Mouse (Mus musculus): ENCODE data around the gene Klrb1b. TPM values are rescaled to one million over a fixed set of nuclear protein-coding genes. Genes with fewer than 3 reads are reported as not detected.

Gene Klrb1b
- polyA plus RNA-seq (2012; rRNA removed): 0.92 and 0.93 TPM in 2 replicates

- DNase-seq (ENCODE audit: low spot score): no peak
Measured at GRCm38 (mm10) chr6:128826132-128826531, at the start of gene Klrb1b, which contains the start of gene Gm44511. Gene Klrb1b (minus strand): TSS chr6:128826331. Gene Gm44511 (minus strand): TSS chr6:128826315.

GRCm38 (mm10) chr6:128871910-128872610 is 45.9 kb upstream of the Klrb1b start:
- no peak for DNase-seq (ENCODE audit: low spot score)

- no peak for DNase-seq (ENCODE audit: low spot score)
Measured at GRCm38 (mm10) chr6:128868861-128869260, 42.7 kb upstream of the Klrb1b start.

DNA sequence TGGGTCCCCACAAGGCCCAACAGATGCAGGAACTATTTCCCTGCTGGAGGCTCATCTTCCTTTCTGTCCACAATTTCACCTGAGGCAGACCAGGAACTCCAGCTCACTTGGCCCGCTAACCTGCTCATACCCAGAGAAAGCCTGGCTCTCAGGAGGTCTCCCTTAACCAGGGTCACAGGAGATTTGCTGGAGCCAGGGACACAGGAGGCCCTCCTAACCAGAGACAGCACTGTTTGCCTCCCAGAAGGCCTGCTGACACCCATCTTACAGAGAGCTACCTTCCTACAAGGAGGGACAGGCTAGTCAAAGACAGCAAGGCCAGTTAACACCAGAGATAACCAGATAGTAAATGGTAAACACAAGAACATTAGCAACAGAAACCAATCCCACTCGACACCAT is 31.8 kb upstream of the Klrb1b start:
- no peak for DNase-seq (ENCODE audit: low spot score)

GRCm38 (mm10) chr6:128856250-128856649 is 30.1 kb upstream of the Klrb1b start:
- no peak for DNase-seq (ENCODE audit: low spot score)

GRCm38 (mm10) chr6:128855477-128855876 is 29.3 kb upstream of the Klrb1b start:
- no peak for DNase-seq (ENCODE audit: low spot score)

DNA sequence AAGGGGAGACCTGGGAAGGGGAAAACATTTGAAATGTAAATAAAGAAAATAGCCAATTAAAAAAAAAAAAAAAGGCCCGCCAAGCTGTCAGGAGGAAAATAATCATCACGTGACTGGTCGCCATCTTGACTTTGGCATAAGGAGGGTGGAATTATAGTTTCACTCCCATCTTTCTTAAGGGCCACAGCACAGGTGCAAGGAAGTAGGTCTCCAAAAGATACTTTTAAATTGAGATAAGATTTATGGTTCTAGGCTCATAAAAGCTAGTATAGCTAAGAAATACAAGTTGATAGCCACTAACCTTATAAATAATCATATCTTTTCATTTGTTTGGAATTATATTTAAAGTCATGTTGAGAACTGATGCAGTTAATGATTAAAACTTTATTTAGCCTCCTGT is 28.8 kb upstream of the Klrb1b start:
- no peak for DNase-seq (ENCODE audit: low spot score)

- peak; percentile 47 for DNase-seq (ENCODE audit: low spot score)
Measured at GRCm38 (mm10) chr6:128854024-128854820, 28.1 kb upstream of the Klrb1b start.

DNA sequence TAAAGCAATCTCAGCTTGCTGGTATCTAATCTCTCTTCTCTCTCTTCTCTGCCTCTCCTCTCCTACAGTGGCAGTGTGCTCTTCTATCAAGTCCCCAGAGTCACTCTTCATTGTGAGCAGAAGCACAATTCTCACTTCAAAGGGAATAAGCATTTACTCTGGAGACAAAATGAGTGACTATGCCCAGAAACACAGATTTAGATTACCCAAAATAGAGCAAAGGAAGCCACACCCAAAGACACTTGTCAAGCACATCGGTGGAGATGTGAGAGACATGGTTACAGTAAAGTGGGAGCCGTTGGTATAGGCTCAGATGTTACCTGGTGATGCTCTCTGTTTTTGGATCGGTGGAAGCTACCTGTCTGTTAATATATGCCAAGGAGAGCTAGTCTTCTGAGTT is 26.6 kb upstream of the Klrb1b start:
- no peak for DNase-seq (ENCODE audit: low spot score)

DNA sequence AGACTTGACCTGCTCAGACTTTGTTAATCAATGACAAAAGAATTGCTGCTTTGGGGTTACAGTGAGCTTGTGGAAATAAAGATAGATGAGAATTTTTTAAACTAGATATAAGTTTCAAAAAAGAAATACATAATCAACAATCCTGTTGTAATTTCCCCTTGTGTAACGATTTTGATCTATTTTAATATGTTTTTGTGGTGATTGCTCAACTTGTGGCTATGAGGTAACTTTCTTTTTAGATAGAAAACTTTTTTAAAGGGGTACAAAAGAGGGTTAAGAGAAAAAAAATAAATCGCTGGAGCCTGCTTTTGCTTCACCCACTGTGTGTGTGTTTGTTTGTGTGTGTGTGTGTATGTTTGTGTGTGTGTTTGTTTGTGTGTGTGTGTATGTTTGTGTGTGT is 25.0 kb upstream of the Klrb1b start:
- DNase-seq (ENCODE audit: low spot score): no peak

DNA sequence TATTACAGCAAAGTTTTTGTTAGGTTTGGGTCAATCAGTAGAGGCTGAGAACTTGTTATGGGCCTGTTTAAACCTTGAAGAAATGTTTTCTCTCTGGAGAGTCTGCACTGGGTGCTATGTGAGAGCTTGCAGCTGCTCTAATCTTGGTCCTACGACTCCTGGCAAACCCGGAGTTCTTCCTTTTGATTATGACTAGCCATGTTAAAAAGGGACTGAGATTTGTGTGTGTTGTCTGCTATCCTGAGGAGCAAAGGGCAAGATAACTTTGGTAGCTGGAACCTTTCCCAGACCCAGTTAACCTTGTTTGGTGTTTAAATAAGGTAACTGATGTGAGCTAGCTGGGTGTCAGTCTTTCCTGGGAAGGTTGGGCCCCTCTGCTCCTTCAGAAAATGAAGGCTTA is 24.5 kb upstream of the Klrb1b start:
- DNase-seq (ENCODE audit: low spot score): no peak

DNA sequence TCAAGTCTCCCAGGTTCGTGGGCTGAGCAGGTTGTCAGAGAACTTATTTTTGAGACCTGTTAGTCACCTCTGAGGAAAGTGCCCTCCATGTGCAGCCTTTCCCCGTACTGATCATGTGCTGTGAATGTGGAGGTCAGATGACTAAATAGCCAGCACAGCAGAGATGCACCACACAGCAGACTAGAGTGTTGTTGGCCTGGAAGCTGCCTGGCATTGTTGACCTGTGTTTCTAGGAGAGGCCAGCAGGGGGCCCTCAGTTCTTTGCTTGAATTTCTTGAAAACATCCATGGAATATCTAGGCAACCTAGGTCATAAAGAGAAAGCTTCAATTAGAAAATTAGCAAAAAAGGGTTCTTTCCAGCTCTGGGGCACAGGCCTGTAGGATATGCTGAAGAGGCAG is 23.8 kb upstream of the Klrb1b start:
- no peak for DNase-seq (ENCODE audit: low spot score)

- DNase-seq (ENCODE audit: low spot score): no peak
Measured at GRCm38 (mm10) chr6:128847401-128847800, 21.3 kb upstream of the Klrb1b start.

DNA sequence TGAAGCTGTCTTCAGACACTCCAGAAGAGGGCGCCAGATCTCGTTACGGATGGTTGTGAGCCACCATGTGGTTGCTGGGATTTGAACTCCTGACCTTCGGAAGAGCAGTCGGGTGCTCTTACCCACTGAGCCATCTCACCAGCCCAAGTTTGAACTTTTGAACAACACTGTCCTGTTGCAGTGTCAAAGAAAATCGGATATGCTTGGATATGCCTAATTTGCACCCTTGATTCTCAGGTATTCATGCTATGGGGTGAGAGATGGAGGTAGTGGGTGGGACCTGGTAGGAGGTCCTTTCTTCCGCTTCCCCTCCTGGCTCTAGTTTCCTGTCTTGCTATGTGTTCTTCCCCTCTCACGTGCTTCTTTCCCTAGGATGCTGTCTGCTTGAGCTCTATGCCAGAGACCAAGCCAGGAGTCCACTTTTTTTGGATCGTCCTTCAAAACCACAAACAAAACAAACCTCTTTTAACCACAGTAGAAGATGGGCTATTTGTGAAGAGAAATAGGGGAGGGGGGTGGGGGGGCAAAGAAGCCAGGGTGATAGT is 19.9 kb upstream of the Klrb1b start:
- no peak for DNase-seq (ENCODE audit: low spot score)

- no peak for DNase-seq (ENCODE audit: low spot score)
Measured at GRCm38 (mm10) chr6:128845319-128845979, 19.3 kb upstream of the Klrb1b start.

DNA sequence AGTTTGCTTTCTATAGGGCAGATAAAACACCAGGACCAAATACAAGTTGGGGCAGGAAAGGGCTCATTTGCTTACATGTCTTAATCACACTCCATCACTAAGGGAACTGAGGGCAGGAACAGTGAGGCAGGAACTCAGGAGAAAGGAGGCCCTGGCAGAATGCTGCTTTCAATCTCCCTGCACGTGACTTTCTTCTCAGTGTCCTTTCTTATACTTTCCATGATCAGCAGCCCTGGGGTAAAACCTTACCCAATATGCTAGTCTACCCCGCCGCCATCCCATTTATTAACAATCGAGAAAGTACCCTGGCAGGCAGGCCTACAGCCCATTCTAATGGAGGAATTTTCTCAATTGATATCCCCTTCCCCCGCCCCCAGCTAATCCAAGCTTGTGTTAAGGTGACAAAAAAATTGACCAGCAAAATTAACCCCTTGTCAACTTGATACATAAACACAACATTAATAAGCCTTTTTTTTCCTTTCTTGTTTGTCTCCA is 18.5 kb upstream of the Klrb1b start:
- no peak for DNase-seq (ENCODE audit: low spot score)

GRCm38 (mm10) chr6:128844131-128844530 is 18.0 kb upstream of the Klrb1b start:
- DNase-seq (ENCODE audit: low spot score): no peak

GRCm38 (mm10) chr6:128843479-128843992 is 17.4 kb upstream of the Klrb1b start:
- peak; percentile 47 for DNase-seq (ENCODE audit: low spot score)

DNA sequence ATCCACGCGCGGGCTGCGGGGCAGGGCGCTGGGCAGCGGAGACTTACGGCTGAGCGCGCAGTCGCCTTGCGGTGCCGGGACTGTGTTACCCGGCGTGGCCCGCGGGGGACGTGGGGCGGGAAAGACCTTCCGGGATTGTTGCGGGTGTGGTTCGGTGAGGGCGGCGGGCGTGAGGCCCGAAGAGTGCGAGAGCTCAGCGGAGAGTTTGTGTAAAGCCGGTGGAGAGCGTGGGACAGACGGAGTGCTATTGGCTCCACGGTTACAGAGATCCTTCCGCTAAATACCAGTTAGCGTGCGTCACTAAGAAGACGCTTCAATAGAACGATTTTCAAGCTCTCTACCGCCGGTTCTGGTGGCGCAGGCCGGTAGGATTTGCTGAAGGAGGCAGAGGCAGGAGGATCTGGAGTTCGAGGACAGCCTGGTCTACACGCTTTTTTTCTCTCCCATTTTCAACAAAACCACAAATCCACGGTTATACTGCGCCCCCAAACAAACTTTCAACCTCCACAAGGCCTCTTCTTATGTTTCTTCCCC is 16.9 kb upstream of the Klrb1b start:
- peak; percentile 91 for DNase-seq (ENCODE audit: low spot score)

DNA sequence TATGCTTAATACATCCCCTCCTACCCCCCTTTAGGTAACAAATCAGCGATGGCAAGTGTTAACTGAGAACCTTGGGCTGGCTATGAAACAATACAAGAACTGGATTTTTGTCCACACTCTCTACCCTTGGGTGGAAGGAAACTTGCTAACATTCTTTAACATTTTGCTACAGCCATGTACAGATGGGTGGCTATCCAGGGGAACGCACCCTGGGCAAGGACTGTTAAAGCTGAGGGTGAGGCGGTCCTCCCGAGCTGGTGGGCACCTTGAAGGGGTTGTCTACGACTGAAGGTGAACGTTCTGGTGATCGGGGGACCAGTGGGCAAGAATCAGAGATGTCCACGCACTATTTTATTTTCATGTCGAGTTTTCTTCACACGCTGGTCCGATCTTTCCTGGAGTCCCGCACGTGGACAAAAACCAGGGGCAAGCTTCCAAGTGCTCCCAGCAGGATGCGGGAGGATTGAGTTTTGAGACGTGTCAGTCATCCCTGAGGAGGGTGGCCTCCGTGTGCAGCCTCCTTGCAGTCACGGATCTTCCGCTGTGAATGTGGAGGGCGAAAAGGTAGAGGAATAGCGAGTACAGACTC is 16.3 kb upstream of the Klrb1b start:
- DNase-seq (ENCODE audit: low spot score): no peak

All from urinary bladder, adult 2 months (tissue).